Mouse (Mus musculus): ENCODE data around the gene Wbp4. TPM values are rescaled to one million over a fixed set of nuclear protein-coding genes. Genes with fewer than 3 reads are reported as not detected.

Wbp4 gene
- polyA plus RNA-seq, 1 experiment from 2014 or later = 51.1 TPM

GRCm38 (mm10) chr14:79503371-79504075 lies 22.2 kb upstream of the Wbp4 start:
- no peaks in the 10 kb centered on the region for H3K4me1 ChIP-seq
- no peaks in the 10 kb centered on the region for H3K9me3 ChIP-seq (replicated peaks)
- H3K4me3 ChIP-seq = no peak overlapping the region
- peak overlapping the region; percentile 35; the same call in 1 of the 2 replicates for H3K27ac ChIP-seq
- no peaks in the 10 kb centered on the region for H3K27me3 ChIP-seq
- H3K36me3 ChIP-seq = no peaks in the 10 kb centered on the region
- WGBS = 71% methylated on average over 5 of the region's 5 CpGs
- no peak for ATAC-seq (ENCODE audit: low FRiP score)
- no peak overlapping the region for H3K4me2 ChIP-seq (replicated peaks)
- H3K9ac ChIP-seq = no peak overlapping the region

GRCm38 (mm10) chr14:79500756-79501155 lies 19.4 kb upstream of the Wbp4 start:
- Histone ChIP-seq H3K27ac (no peak overlapping the region), H3K4me1 (no peaks in the 10 kb centered on the region), H3K9ac (no peak overlapping the region), H3K4me2 (replicated peaks) (no peak overlapping the region), H3K9me3 (replicated peaks) (no peaks in the 10 kb centered on the region), H3K36me3 (no peaks in the 10 kb centered on the region), H3K4me3 (no peak overlapping the region), H3K27me3 (no peaks in the 10 kb centered on the region)
- no peak for ATAC-seq (ENCODE audit: low FRiP score)
- WGBS = 78% methylated on average over 4 of the region's 4 CpGs

- Histone ChIP-seq H3K27ac (no peak overlapping the region), H3K9ac (no peak overlapping the region), H3K4me1 (no peaks in the 10 kb centered on the region), H3K9me3 (replicated peaks) (no peaks in the 10 kb centered on the region), H3K36me3 (no peaks in the 10 kb centered on the region), H3K4me2 (replicated peaks) (no peak overlapping the region), H3K27me3 (no peaks in the 10 kb centered on the region), H3K4me3 (no peak overlapping the region)
- ATAC-seq (ENCODE audit: low FRiP score) = no peak
- WGBS = 85% methylated on average over 9 of the region's 9 CpGs
Measured at GRCm38 (mm10) chr14:79499326-79499725, 18.0 kb upstream of the Wbp4 start.

GRCm38 (mm10) chr14:79494349-79494748 lies 13.0 kb upstream of the Wbp4 start:
- H3K9ac ChIP-seq = no peak overlapping the region
- no peaks in the 10 kb centered on the region for H3K9me3 ChIP-seq (replicated peaks)
- no peak overlapping the region for H3K27ac ChIP-seq
- H3K36me3 ChIP-seq = no peaks in the 10 kb centered on the region
- H3K27me3 ChIP-seq = no peaks in the 10 kb centered on the region
- H3K4me1 ChIP-seq = no peaks in the 10 kb centered on the region
- WGBS = 88% methylated on average over 6 of the region's 6 CpGs
- no peak overlapping the region for H3K4me2 ChIP-seq (replicated peaks)
- ATAC-seq (ENCODE audit: low FRiP score) = no peak
- H3K4me3 ChIP-seq = no peak overlapping the region

DNA sequence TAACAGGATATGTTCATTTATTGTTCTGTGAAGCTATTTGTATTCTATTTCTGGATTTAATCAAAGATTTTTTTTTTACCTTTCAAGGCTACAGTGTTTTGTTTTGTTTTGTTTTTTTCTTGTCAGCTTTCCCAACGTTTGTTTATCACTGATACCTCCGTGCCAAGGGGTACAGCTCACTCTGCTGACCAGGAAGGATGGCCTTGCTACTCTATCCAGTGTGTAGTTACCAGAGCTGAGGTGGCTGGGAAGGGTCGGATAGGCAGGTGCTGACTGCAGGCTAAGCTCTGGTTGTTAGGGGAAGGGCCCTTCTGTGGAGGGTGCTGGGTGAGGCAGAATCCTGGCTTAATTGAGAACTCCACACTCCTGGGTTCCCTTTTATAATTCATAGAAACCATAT lies 8.9 kb upstream of the Wbp4 start:
- no peaks in the 10 kb centered on the region for H3K9me3 ChIP-seq (replicated peaks)
- no peak overlapping the region for H3K27ac ChIP-seq
- H3K4me3 ChIP-seq = no peak overlapping the region
- WGBS = 77% methylated on average over 3 of the region's 3 CpGs
- H3K4me2 ChIP-seq (replicated peaks) = no peak overlapping the region
- ATAC-seq (ENCODE audit: low FRiP score) = no peak
- no peaks in the 10 kb centered on the region for H3K36me3 ChIP-seq
- H3K27me3 ChIP-seq = peaks cover 9% of the 10 kb centered on the region; the same call in 1 of the 2 replicates
- no peak overlapping the region for H3K9ac ChIP-seq
- H3K4me1 ChIP-seq = peaks cover 13% of the 10 kb centered on the region

GRCm38 (mm10) chr14:79489150-79489549 lies 7.8 kb upstream of the Wbp4 start:
- peaks cover 9% of the 10 kb centered on the region; the same call in 1 of the 2 replicates for H3K27me3 ChIP-seq
- 81% methylated on average over 12 of the region's 12 CpGs for WGBS
- no peak for ATAC-seq (ENCODE audit: low FRiP score)
- H3K4me2 ChIP-seq (replicated peaks) = no peak overlapping the region
- H3K4me1 ChIP-seq = peaks cover 13% of the 10 kb centered on the region
- H3K36me3 ChIP-seq = no peaks in the 10 kb centered on the region
- no peaks in the 10 kb centered on the region for H3K9me3 ChIP-seq (replicated peaks)
- H3K4me3 ChIP-seq = no peak overlapping the region
- H3K9ac ChIP-seq = no peak overlapping the region
- no peak overlapping the region for H3K27ac ChIP-seq

DNA sequence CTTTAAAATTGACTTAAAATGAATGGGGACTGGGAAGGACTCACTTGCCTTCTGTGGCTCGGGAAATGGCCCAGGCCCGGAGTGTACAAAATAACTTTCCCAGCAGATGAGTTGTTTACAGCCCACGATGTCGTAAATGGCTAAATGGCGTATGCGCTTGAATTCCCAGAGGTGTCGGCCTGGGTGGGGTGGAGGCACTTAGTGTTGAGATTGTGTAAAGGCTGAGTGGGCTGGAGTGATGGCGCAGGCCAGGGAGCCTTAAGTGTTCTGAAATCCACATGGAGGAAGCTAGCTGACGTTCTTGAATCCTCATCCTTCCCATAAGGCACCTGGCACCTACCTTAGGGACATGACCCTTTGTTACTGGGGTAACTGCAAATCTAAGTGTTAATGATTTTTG lies 7.2 kb upstream of the Wbp4 start:
- Histone ChIP-seq H3K4me2 (replicated peaks) (no peak overlapping the region), H3K9me3 (replicated peaks) (no peaks in the 10 kb centered on the region), H3K9ac (no peak overlapping the region), H3K4me1 (peaks cover 14% of the 10 kb centered on the region), H3K27ac (no peak overlapping the region), H3K36me3 (no peaks in the 10 kb centered on the region), H3K27me3 (peaks cover 9% of the 10 kb centered on the region; the same call in 1 of the 2 replicates), H3K4me3 (no peak overlapping the region)
- ATAC-seq (ENCODE audit: low FRiP score) = no peak
- 87% methylated on average over 9 of the region's 9 CpGs for WGBS

GRCm38 (mm10) chr14:79486993-79487731 lies 5.8 kb upstream of the Wbp4 start:
- no peak overlapping the region; the same call in 1 of the 2 replicates for H3K27ac ChIP-seq
- ATAC-seq (ENCODE audit: low FRiP score) = no peak
- peak overlapping the region; percentile 57 for H3K4me2 ChIP-seq (replicated peaks)
- H3K36me3 ChIP-seq = no peaks in the 10 kb centered on the region
- no peaks in the 10 kb centered on the region for H3K9me3 ChIP-seq (replicated peaks)
- H3K4me3 ChIP-seq = peak overlapping the region; percentile 32
- H3K27me3 ChIP-seq = peaks cover 9% of the 10 kb centered on the region; the same call in 1 of the 2 replicates
- peak overlapping the region; percentile 49 for H3K9ac ChIP-seq
- peaks cover 24% of the 10 kb centered on the region for H3K4me1 ChIP-seq
- 7% methylated on average over 19 of the region's 19 CpGs for WGBS

GRCm38 (mm10) chr14:79486617-79486992 lies 5.3 kb upstream of the Wbp4 start:
- Histone ChIP-seq H3K36me3 (no peaks in the 10 kb centered on the region), H3K9me3 (replicated peaks) (no peaks in the 10 kb centered on the region), H3K4me1 (peaks cover 24% of the 10 kb centered on the region), H3K27ac (peak overlapping the region; percentile 31; the same call in 1 of the 2 replicates), H3K4me3 (0 out of 2 replicates have a peak overlapping the region, but pooled peaks have one; percentile 32), H3K27me3 (peaks cover 9% of the 10 kb centered on the region; the same call in 1 of the 2 replicates), H3K9ac (peak overlapping the region; percentile 49; the same call in 1 of the 2 replicates), H3K4me2 (replicated peaks) (peak overlapping the region; percentile 57)
- 25% methylated on average over 8 of the region's 8 CpGs for WGBS
- ATAC-seq (ENCODE audit: low FRiP score) = no peak

DNA sequence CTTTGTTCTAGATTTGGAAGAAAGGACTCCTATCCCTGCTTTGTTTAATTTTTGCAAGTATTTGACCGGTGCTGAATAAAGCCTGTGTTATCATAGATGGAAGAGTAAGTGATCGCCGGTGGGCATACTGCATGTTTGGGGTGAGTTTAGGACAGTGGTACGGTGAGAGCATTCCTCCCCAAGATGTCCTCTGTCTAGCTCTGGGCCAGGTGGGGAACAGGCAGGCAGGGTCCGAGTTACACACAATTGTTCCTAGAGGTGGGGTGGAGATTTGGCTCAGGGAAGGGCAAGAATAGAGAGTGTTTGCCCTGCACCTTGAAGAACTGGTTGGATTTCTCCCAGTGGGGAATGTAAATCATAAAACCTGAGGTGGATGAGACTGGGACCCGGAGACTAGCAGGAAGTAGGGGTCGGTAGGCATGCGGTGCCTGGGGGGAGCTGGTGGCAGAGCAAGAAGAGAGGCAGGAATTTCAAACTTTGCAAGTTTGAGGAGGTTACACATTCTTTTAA lies 2.3 kb upstream of the Wbp4 start:
- ATAC-seq (ENCODE audit: low FRiP score) = no peak
- 73% methylated on average over 8 of the region's 8 CpGs for WGBS
- no peaks in the 10 kb centered on the region for H3K9me3 ChIP-seq (replicated peaks)
- H3K9ac ChIP-seq = no peak overlapping the region
- peak overlapping the region; percentile 63 for H3K4me2 ChIP-seq (replicated peaks)
- H3K4me1 ChIP-seq = peaks cover 36% of the 10 kb centered on the region
- H3K27ac ChIP-seq = no peak overlapping the region
- H3K4me3 ChIP-seq = no peak overlapping the region
- H3K36me3 ChIP-seq = 0 out of 2 replicates have a peak, but pooled peaks cover 3% of the 10 kb centered on the region
- H3K27me3 ChIP-seq = peaks cover 9% of the 10 kb centered on the region; the same call in 1 of the 2 replicates

DNA sequence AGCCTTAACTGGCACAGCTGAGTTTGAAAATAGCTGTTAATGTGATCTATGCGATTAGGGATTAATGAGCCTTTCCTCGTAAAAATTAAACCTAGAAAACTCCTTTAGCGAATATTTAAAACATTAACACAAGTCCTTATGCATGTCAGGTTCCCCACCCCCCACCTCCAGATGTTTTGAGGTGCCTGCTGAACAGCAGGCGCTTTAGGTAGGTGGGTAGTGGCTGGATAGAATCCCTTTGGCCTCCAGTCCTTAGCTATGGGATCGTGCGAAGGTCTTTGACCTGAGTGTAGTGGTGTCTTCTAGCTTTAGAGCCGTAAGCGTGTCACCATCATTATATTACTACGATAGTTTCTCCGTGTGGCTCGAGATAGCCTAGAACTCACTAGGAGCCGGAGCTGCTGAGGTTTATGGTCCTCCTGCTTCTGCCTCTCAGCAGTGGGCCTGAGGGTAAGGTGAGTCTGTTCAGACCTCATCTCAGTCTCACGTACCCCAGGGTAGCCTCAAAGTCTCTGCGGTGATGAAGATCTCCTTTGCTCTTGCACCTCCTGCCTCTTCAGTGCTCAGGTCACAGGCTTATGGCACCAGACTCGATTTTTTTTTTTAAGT lies 1.5 kb upstream of the Wbp4 start:
- H3K4me1 ChIP-seq = peaks cover 36% of the 10 kb centered on the region
- H3K4me3 ChIP-seq = peak overlapping the region; percentile 94
- H3K4me2 ChIP-seq (replicated peaks) = peak overlapping the region; percentile 63
- H3K36me3 ChIP-seq = peaks cover 9% of the 10 kb centered on the region
- H3K9me3 ChIP-seq (replicated peaks) = no peaks in the 10 kb centered on the region
- WGBS = 25% methylated on average over 15 of the region's 15 CpGs
- peaks cover 9% of the 10 kb centered on the region; the same call in 1 of the 2 replicates for H3K27me3 ChIP-seq
- peak overlapping the region; percentile 100 for H3K27ac ChIP-seq
- peak overlapping the region; percentile 79 for H3K9ac ChIP-seq
- ATAC-seq (ENCODE audit: low FRiP score) = no peak

DNA sequence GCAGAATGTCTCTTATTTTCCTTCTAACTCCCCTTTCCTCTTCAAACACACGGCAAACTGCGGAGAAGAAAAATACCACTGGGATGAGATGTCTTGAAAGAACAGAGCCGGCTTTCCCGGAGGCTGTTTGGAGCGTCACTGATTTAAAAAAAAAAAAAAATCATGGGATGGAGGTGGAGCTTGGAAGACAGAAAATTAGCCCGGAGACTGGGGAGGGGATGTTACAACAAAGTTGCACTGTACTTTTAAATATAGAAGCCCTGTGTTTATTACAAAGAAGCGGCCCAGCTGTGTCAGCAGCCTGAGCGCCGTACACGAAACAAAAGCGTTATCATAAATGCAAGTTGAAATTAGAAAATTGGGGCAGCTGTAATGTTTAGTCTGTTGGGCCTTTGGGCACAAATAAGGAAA lies 936 bp upstream of the Wbp4 start:
- under 1% methylated on average over 11 of the region's 11 CpGs for WGBS
- Histone ChIP-seq H3K27ac (peak overlapping the region; percentile 100), H3K4me2 (replicated peaks) (peak overlapping the region; percentile 63), H3K9me3 (replicated peaks) (no peaks in the 10 kb centered on the region), H3K4me1 (peaks cover 32% of the 10 kb centered on the region), H3K4me3 (peak overlapping the region; percentile 94), H3K27me3 (peaks cover 9% of the 10 kb centered on the region; the same call in 1 of the 2 replicates), H3K9ac (peak overlapping the region; percentile 79), H3K36me3 (peaks cover 12% of the 10 kb centered on the region)
- no peak for ATAC-seq (ENCODE audit: low FRiP score)
